Mouse (Mus musculus) cerebellum, adult 9-10 months (tissue): ENCODE measurements around the gene Grb10.
A peak's percentile ranks its signal among the peaks of the same experiment; 100 is the strongest.

Source experiments
- DNase-seq: peaks from one replicate; pipeline ENCODE4 v3.0.0; 2022

Gene Grb10

DNA sequence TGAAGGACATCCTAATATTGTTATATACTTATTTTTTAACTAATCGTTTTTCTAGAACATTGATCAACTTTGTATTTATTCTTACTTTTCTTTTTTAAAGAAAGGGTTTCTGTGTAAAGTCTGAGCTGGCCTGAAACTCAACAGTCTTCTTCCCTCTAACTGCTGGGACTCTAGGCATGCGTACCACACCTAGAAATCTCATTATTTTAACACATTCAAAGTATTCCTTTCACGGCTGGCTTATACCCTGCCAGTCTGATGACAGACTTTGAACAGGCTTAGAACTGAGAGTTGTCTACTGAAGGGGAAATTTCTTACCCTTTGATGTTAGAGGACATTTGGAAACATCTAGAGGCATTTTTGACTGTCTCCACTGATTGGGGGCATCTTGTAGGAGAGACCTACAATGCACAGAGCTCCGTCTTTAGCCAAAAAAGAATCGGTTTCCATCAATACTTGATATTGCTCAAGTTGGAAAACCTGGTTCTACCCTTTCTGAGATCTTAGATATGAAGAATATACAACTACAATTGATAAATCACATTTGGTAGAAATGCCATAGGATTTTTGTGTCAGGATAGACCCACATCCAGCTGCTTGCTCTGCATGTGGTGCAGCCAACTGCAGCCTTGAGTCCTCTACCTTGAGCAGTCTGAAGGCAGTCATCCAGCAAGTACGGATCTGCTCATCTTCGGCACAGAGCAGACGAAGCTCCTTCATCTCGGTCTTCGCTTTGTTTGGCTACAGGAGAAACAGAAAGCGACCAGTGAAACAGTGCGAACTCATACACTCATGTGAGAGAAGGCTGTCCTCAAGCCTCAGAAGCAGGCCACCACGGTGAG is 95.0 kb downstream of the Grb10 start:
- no peak for DNase-seq

DNA sequence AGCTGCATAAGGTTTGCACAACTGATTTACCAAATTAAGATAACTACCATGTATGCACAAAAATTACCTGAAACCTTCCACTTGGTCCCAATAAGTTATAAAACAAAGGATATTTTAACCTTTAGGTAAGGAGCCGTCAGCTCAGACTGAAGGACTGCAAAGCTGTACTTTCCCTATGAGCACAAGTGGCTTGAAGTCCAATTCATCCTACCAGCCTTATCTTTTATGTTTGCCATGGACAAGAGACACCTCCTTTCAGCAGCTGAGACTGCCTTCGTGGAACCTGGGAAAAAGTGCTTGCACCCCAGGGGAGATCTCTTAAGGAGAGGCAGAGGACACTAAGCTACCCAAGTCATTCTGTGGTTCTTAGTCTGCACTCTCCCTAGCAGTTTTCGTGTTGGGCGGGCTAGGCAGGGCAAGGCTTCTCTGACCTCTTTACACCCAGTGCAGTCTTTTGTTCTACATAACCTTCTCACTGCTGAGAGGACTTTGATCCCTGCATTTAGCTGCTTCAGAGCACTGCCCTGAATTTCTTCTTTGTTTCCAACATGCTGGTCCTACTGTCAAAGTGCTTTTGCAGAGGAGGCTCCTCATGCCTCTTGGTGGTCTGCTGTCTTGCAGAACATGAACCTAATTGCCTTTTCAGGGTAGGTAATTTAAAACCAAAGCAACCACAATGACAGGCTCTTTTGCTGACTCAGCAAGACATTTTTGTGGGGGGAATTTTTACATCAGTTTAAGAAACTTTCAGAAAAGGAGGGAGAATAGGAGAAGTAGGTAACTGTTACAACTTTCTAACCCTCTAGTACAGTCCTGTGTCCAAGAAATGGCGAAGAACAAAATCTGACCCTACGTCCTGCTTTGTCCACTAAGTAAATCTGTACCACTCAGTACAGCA is 95.9 kb downstream of the Grb10 start:
- no peak for DNase-seq

DNA sequence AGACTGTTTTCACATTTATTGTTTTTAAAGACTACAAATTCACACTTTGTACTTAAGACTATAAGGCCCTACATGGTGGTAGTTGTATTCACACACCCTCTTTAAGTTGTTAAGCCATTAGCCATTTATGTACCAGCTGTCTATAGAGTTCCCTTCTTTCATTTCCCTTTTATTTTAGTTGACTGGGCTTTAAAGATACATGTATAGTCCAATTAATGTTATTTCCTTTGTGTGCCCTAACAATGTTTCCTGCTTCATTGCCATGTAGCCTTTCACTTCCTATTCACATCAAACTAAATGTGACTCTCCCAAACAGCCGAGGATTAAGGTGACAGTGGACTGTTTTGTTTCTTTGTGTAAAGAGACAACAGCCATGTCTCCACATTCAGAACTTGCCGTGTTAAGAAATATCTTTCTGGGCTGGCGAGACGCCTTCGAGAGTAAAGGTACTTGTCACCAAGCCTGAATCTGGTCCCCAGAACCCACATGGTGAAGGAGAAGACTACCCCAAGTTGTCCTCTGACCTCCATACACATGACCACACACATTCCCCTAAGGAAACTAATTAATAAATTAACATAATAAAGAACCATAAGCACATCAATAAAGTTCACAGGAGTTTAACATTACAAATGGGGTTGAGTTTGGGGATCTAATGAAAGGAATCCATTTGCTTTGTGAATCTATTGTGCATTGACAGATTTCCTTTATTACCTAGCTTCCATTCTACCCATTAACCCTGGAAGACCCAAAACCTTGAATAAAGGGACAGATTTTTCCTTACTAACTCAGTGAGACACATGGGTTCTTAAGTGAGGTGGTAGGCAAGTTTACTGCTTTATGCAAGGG is 97.4 kb downstream of the Grb10 start:
- DNase-seq = no peak

DNA sequence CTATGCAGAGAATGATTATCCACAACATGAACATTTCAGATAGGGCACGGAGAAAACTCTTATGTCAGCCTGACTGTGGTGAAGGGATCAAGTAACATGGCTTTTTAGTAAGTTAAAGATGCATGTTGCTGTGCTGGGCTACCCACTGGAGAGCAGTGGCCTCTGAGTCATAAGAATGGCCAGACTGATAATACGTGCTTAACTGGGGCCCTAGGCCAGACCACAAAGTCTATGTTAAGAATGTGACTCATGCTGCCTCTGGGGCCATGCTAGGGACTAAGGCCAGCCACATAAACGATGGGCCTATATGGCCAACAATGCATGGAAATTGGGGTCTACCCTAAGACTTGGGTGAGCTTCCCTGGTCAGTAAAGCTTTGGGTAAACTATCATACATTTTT is 98.9 kb downstream of the Grb10 start:
- no peak for DNase-seq

DNA sequence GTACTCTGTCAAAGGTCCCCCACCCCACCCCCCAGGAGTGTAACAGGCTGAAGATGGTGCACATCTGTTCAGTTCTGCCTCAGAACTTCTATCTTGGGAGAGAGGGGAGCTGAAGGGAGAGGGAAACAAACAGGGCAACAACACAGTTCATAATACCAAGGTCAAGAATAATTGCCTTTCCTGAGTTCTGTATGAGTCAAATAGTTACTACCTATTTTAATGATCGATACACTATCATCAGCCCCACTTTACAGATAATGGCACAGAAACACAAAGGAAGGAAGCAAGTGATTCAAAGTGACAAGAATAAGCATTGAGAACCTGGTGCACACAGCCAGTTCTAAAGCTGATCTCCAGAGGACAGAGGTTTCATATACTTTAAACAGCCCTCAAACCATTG is 99.9 kb downstream of the Grb10 start:
- no peak for DNase-seq

DNA sequence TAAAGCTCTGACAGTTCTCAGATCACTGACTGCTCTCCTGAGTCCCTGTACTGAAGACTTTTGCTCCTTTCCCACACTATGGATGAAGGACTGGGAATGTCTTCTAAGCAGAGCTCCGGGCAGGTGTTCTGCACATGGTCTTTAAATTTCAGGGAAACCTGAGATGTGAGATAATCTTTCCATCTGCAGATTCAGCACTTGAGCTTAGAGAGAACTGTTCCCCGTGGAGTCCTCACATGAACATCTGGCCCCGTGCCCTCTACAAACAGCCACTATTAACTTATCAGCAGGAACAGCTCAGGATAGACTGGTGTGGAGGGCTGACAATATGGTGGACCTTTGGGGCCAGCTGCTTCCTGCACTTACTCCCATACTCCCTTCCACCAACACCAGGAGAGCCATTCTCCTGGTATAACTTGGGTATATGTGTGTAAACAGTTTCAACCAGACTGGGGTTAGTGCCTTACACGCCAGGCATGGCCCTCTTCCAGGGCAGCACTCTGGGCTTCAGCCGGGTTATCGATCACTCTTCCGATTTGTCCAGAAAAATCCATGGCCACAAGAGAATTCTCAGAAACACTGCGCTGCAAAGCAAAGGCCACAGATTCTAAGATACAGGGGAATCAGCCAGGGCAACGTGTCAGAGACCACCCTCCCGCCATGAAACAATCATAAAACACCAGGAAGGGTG is 101.0 kb downstream of the Grb10 start:
- DNase-seq = no peak

DNA sequence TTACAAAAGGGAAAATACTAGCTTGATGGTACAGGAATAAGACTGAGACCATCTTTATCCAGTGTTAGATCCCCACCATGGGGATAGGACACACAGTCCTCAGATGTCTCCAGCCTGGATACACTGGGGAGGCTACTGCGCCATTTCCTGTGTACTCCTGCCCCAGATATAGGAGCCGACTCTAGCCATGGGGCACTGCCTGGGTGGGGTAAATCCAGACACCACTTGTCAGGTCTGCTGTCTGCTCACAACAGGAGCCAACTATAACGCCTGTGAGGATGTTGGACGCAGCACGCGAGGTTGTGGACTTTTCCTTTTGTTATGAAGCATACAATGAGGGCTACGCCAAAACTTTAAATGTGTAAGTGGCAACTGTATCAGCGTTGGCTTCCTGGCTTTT is 103.7 kb downstream of the Grb10 start:
- DNase-seq = no peak

DNA sequence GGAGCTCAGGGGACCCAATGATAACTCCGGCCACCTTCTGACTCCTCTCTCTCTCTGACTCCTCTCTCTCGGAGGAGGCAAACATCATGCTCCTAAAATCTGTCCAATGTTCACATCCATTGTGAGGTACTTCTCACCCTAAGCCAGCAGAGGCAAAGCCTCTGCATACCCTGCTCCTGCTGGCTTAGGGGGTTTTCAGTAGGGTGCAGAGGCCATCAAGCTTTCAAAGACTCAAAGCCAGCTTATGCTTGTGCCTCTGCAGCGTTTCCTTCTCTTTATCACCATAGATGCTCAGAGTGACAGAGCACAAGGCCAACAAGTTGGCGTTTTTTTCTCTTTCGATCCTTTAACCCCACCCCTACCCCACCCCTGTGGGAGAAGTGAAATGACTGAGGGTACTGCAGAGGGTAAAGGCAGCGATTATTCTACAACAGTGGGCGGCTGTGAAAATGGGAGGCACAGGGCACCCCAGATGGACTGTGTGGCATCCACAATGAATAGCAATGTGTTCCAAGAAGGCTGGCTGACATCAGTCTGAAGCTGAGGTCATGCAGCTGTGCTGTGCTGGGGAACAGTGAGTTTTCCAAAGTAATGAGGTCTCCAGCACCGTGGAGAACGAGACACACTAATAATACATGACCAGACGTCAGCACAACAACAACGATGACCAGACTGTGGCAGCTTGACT is 106.2 kb downstream of the Grb10 start:
- peak; percentile 7 for DNase-seq

DNA sequence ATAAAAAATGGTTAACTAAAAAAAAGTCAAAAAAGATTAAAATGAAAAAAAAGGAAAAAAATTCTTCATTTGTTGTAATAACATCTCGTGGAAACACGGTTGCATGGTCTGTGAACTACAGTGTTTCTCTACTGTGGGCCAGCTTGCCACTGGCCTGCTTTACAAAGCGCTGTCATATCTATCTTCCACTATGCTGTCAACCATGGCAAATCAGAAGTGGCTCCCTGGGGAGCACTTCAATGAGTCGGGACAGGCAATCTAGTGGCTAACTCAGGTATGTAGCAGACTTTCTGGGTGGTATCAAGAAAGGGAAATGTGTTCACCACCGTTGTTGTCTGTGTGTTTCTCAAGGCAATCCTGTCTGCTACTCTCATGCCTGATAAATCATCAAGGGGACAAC is 106.8 kb downstream of the Grb10 start:
- no peak for DNase-seq

DNA sequence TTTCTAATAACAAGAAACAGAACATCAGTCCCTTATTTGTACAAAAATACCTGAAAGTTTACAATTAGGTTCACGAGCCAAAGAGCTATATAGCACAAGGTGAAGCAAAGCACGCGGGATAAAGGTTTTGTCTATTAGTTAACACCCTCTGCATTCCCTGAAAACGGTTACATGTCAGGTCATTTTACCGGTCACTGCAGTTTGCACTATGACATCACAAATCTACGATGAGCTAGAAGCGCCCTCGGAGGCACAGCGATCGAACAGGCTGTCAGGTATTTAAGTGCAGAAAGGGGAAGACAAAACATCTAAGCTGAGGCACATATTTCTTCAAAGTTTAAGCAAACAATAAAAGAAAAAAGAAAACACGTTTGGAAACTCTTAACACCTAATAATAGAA is 108.0 kb downstream of the Grb10 start:
- DNase-seq = no peak

DNA sequence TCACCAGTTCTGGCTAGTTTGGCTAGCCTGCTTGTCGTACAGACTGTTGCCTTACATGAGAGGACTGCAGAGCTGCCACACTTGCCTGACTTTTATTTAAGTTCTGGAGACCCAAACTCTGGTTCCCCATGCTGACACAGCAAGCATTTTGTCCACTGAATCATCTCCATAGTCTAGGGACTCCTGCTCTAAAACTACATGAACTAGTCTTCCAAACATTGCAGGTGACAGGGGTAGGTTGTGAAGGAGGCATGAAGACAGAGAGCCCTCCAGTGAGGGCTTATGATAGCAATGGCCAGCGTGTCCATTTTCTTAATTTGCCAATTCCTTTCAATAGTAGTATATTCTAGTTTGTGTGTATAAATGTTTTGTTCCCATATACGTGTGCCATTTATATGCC is 109.4 kb downstream of the Grb10 start:
- DNase-seq = no peak

DNA sequence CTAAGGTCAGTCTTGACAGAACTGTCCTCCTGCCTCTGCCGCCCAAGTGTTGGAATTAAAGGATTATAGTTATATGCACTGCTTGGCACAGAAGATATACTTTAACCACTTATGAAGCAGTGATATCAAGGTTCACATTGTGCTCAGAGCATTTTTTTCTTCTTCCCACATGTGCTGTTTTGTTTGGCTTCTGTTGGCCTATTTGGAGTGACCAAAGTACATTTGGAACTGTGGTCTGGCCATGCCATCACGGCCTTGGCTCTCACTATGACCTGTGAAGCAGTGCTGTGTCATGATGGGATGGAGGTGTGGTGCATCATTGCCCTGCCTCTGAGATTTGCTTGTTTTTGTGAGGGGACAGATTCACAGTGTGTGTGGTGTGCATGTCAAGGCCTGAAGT is 109.9 kb downstream of the Grb10 start:
- no peak for DNase-seq

DNA sequence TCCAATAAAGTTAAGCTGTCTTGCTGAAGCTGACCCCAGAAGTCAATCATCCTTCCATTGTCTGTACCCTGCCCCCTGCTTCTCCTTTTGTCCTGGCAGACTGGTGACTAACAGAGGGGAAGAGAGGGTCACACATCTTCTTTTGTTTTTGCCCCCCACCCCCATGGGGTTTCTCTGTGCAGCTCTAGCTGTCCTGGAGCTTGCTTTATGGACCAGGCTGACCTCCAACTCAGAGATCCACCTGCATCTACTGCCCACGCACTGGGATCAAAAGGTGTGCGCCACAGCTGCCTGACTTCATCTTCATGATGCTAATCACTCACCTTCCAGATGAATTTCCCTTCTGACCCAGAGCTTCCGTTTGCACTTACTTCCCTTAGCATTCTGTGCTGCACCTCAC is 114.6 kb downstream of the Grb10 start:
- no peak for DNase-seq

DNA sequence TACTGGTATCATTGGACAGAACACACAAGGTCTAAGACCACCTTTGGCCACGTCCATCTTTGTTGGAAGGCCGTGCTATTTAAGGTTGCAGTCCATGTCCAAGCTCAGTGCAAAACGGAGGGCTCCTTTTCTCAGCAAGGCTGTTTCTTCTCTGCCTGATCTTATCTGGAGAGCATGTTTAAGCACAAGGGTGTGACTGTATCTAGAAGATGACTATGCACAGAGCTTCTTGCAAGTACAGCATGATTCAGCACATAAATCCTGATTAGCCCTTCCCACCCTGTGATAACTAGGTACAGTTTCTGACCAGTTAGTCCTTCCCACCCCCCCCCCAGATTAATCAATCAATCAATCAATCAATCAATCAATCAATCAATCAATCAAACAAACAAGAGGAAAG is 115.1 kb downstream of the Grb10 start:
- DNase-seq = no peak

DNA sequence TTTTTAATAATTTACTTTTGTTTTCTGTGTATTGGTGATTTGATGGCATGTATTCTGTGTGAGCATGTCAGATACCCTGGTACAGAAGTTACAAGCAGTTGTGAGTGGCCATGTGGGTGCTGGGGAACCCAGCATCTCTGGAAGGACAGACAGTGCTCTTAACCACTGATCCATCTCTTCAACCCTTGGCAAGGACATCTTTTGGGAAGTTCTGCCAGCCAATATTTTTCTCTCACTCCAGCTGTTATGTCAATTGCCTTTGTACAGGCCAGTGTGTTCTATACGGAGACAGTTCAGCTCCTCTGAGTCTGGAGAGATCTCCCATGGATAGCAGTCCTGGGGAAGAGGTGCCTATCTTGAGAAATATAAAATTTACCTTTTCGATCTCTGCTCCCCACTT is 116.4 kb downstream of the Grb10 start:
- DNase-seq = no peak

DNA sequence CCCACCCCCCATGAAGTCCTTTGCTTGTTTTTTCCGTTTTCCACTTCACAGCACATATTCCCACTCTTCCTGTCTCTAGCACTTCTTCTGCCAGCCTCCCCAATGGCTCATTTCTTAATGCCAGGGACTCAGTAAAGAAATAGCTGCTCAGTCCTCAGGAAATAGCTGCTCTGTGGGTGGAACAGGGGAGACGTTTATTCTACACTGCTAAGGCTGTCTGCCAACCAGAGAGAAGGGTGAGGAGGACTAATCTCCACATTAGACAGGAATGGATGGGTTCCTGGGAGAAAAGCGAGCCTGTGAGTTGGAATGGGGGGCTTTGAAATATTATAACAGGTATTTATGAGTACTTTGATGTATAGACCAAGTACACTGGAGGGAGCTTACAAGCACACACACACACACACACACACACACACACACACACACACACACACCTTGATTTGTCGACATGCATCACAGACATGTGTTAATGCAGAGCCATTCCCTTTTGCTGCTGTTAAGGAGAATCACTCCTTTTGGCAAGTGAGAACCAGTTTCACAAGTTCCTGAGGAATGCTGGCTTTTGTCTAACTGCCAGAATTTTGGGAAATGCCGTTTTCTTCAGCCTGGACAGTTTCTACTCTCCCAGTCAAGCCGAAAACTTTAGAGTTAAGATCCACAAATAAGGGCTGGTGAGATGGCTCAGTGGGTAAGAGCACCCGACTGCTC is 130.6 kb downstream of the Grb10 start:
- DNase-seq = no peak

DNA sequence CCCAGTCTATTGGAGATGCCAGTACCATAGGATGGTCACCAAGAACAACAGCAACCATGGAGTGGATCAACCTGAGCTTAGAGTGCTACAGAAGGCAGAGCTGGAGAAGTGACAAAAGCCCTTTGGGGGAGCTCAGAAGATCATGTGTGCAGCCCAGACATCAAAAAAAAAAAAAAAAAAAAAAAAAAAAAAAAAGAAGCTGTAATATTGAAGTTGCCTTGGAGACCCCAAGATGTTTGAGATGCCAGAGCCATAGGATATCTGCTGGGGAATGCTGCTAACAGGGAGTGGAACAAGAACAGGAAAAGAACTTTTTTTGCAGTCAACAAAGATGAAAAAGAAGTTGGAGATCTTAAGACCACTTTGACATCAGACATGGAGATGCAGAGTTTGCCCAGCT is 133.0 kb downstream of the Grb10 start:
- no peak for DNase-seq

DNA sequence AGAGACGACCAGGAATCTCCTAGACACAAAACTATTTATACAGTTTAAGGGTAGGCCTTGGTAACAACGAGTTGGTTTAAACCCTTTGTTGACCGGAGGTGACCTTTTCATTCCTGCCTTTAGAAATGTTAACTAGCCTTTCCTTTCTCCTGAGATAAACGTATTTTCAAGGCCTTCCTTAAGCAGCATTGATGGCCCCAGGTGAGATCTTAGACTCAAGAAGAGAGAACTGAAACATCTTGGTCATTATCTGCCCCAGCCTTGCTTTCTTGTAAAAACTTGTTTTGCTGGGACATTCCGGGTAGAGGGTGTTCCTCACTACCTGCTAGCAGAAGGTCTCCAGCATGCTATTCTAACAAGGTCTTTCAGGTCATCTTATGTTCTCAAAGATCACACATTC is 133.5 kb downstream of the Grb10 start:
- DNase-seq = no peak

DNA sequence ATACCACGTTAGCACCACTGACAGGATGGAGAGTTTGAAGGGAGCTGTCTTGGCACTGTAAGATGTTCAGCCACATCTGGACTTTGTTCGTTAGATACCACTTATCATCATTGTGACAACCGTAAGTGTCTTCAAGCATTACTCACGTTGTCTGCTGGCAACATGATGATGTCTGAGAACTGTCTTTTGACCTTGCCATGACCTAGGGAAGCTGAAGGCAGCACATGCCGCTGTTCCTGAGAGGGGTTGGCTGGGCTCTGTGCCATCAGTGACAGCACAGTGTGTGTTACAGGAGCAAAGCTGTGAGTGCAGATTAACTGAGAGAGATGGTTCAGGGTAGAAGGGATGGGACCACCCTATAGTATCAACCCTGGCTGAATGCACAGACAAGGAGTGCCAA is 137.0 kb downstream of the Grb10 start:
- no peak for DNase-seq

DNA sequence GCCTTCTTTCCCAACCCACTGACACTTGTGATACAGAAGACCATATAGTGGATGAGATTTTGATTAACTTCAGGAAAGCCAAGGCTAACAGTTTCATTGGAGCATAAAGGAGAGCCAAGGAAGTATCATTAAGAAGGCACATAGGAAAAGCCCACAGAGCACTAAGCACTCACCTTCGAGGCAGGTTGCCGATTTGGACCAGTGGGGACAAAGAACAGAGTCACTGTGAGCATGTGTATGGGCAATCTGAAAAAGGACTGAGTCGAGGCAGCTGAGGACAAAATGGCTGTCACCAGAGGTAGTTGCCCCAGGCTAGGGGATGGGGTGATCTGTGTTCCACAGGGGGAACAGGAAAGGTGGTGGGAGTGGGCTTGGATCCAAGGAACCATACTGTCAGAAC is 140.0 kb downstream of the Grb10 start:
- no peak for DNase-seq

DNA sequence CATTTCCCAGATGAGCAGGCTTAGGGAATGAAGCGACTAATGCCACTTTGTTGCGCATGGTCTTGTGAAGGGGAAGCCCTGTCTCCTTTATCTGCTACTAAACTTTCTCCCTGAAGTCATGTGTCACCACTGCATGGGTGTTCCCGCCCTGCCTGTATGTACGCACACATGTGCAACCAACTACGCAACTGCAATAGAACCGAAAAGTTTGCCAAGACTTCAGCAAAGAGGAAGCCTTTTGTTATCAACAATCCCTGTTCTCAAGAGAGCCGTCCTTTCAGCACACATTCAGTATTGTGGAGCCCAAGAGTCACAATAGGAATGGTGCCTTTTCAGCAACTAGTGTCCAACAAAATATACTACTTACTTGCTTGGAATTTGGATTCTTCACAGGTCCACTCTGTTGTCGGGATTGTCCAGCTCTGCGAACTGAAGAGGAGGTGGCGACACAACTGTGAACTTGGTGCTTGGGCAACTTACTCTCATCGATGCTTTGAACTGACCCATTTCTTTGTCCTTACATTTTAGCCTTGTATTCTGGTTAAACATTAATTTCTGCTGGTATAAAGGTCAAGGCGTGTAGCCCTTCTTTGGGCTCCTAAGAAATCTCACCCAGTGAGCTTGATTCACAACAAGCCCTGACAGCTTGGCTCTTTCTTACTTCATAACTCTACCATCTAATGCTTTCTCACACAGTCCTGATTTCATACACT is 140.7 kb downstream of the Grb10 start, which contains the start of gene Ddc:
TSS of gene Ddc (minus strand) at position 500 of the 713 bp plus-strand sequence.
- no peak for DNase-seq
